Mouse (Mus musculus) limb, embryonic 14.5 days (tissue): ENCODE data around the gene Tmprss11e. TPM values are rescaled to one million over a fixed set of nuclear protein-coding genes. Genes with fewer than 3 reads are reported as not detected.
A peak's percentile ranks its signal among the peaks of the same experiment; 100 is the strongest.

Source experiments
- ATAC-seq: fragments of 200-750 bp; cut with Nextera tagmentation; 2 replicates; pipeline ENCODE4 v1.8.0; 2017; ENCODE audit warnings: low read depth, moderate number of reproducible peaks, moderate TSS enrichment; ENCODE audit not compliant: low FRiP score
- DNase-seq: peaks from one replicate; pipeline ENCODE4 v3.0.0-alpha.2; 2015; ENCODE audit warnings: low spot score
- H3K27ac ChIP-seq: fragments of 300-500 bp; sonication (generic); replicated peaks from 2 replicates; pipeline ENCODE4 v1.5.1; 2014; ENCODE audit warnings: low read depth, mild to moderate bottlenecking, low read length, moderate library complexity, mixed read lengths
- H3K27me3 ChIP-seq: fragments of 300-500 bp; sonication (generic); 2 replicates; pipeline ENCODE4 v1.6.1; 2014; ENCODE audit warnings: low read length, mixed read lengths; ENCODE audit not compliant: control insufficient read depth, insufficient read depth
- H3K36me3 ChIP-seq: fragments of 300-500 bp; sonication (generic); 2 replicates; pipeline ENCODE4 v1.6.1; 2014; ENCODE audit warnings: mild to moderate bottlenecking, low read length, moderate library complexity, mixed read lengths; ENCODE audit not compliant: control insufficient read depth, insufficient read depth
- H3K4me1 ChIP-seq: fragments of 300-500 bp; sonication (generic); 2 replicates; pipeline ENCODE4 v1.6.1; 2014; ENCODE audit warnings: antibody characterized with exemption, low read length, mixed read lengths; ENCODE audit not compliant: control insufficient read depth, insufficient read depth
- H3K4me2 ChIP-seq: fragments of 300-500 bp; sonication (generic); replicated peaks from 2 replicates; pipeline ENCODE4 v1.6.1; 2014; ENCODE audit warnings: low read depth, mild to moderate bottlenecking, low read length, moderate library complexity; ENCODE audit not compliant: severe bottlenecking
- H3K4me3 ChIP-seq: fragments of 300-500 bp; sonication (generic); replicated peaks from 2 replicates; pipeline ENCODE4 v1.5.1; 2014; ENCODE audit warnings: low read length
- H3K9ac ChIP-seq: fragments of 300-500 bp; sonication (generic); 2 replicates; pipeline ENCODE4 v1.6.1; 2014; ENCODE audit warnings: mild to moderate bottlenecking, low read depth, low read length, moderate library complexity; ENCODE audit not compliant: severe bottlenecking
- H3K9me3 ChIP-seq: fragments of 300-500 bp; sonication (generic); 2 replicates; pipeline ENCODE4 v1.6.1; 2016; ENCODE audit warnings: low read length; ENCODE audit not compliant: control insufficient read depth
- POLR2A ChIP-seq: fragments of 200-500 bp; IDR thresholded peaks from 2 replicates; pipeline ENCODE4 v1.8.0; 2012; ENCODE audit warnings: inconsistent platforms, mild to moderate bottlenecking, moderate library complexity, borderline replicate concordance; ENCODE audit not compliant: insufficient read depth, insufficient read length; ENCODE audit errors: extremely low read depth
- WGBS: fragments of 180-500 bp; shearing (Covaris S2); extraction: QIAGEN DNeasy Blood & Tissue Kit; methylation state at CpG from one replicate; pipeline ENCODE4 v1.1.7; 2014; 5-methylcytosine and 5-hydroxymethylcytosine counted together
- polyA plus RNA-seq, 2 experiments: library from polyadenylated mRNA; depleted of rRNA in 1 of 2; stranded (reverse) in 1 of 2; unstranded in 1 of 2; fragments of >200 nt; fragmentation: Nextera tagmentation in 1 of 2; extraction: Ambion mirVana in 1 of 2; gene quantifications; 2 replicates each; pipeline versions ENCODE4 v1.2.1 to v1.2.3; 2012 to 2014

Gene Tmprss11e
- polyA plus RNA-seq, 2 experiments: 0.12 TPM; not detected in 1

DNA sequence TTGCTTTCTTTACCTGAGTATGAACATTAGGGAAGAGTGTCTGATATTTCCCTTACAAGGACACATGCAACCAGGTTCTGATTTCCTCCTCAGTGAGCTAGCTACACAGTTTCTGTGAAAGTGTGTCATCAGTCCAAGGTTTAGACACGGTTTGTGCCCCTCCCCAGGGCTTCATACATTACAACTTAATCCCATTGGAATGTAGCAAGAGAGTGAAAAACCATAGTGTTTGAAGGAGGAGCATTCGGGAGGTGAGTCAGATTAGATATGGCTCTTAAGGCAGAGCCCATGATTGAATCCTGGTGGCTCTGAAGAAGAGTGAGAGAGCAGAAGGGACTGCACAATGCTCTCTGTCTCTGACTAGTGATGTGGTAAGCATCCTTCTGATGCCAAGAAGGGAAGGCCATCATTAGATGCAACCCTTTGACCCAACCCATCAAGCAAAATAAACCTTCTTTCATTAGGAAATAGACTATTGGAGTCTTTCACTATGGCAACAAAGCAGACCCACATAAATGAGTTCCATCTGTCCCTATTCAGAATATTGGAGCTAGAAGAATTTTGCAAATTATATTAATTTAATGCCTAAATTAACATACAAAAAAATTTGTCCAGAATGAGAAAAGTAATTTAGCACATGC lies 22.7 kb downstream of the Tmprss11e start:
- Histone ChIP-seq H3K4me1 (no peaks in the 10 kb centered on the region), H3K9me3 (no peaks in the 10 kb centered on the region), H3K27me3 (no peaks in the 10 kb centered on the region), H3K9ac (no peak overlapping the region), H3K4me2 (no peak overlapping the region), H3K4me3 (no peak overlapping the region), H3K36me3 (no peaks in the 10 kb centered on the region), H3K27ac (no peak overlapping the region)
- no peak for TF ChIP-seq POLR2A
- ATAC-seq: no peak
- DNase-seq: no peak
- 54% methylated on average over 2 of the region's 2 CpGs for WGBS

DNA sequence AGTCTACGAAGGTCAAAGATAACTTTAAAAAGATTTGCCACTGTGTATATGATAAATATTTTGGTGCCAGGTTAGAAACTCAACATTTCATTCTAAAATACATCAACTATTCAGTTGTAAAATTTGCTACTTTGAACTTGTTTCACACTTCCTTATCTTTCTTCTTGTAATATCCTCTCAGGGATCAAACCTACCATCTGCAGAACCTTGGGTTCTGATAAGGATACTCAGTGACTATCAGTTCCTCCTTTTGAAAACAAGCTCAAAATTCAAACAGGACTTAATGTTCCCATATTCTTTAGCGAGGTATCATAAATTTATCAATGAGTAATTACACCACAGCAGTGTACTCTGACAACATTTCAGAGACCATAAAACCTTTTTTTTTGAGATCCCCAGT lies 30.6 kb downstream of the Tmprss11e start:
- no peak overlapping the region for H3K4me2 ChIP-seq
- H3K27ac ChIP-seq: no peak overlapping the region
- H3K36me3 ChIP-seq: no peaks in the 10 kb centered on the region
- no peak for ATAC-seq
- no peak for TF ChIP-seq POLR2A
- H3K4me1 ChIP-seq: no peaks in the 10 kb centered on the region
- DNase-seq: no peak
- H3K4me3 ChIP-seq: no peak overlapping the region
- no peak overlapping the region for H3K9ac ChIP-seq
- no peaks in the 10 kb centered on the region for H3K9me3 ChIP-seq
- WGBS: 83% methylated on average over 2 of the region's 2 CpGs
- H3K27me3 ChIP-seq: no peaks in the 10 kb centered on the region

DNA sequence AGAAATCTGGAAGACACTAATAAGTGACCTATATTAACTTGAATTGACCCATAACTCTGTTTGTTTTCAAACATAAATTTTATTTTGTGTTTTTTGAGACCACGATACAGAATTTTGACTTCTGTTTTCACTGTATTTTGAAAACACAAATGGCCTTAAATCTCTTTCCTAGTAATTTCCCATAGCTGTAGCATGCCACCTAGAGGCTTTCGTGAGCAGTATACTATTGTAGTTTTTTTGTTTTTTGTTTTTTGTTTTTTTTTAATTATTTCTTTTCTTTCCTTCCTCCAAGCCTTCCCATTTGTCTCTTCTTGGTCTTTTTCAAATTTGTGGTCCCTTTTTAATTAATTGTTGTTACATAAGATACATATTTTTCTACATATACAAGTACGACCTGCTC lies 40.7 kb downstream of the Tmprss11e start:
- ATAC-seq: no peak
- Histone ChIP-seq H3K4me1 (no peaks in the 10 kb centered on the region), H3K4me2 (no peak overlapping the region), H3K27ac (no peak overlapping the region), H3K27me3 (no peaks in the 10 kb centered on the region), H3K9ac (no peak overlapping the region), H3K9me3 (no peaks in the 10 kb centered on the region), H3K4me3 (no peak overlapping the region), H3K36me3 (no peaks in the 10 kb centered on the region)
- WGBS: 83% methylated on average over 3 of the region's 3 CpGs
- no peak for TF ChIP-seq POLR2A
- DNase-seq: no peak

DNA sequence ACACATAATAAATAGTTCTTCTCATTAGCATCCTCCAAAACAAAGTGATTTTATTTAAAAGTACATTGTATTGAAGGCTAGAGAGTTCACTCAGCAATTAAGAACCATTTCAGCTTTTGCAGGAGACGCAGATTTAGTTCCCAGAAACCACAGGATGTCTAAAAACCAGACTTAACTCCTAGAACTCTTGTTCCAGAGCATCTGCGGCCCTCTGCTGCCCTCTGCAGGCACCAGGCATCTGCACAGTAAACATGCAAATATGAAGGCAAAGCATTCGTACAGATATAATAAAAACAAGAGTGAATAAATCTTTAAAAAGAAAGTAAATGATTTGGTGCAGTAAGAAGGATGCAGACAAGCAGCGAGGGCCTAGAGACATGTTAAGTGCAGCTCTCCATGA lies 60.9 kb downstream of the Tmprss11e start:
- H3K36me3 ChIP-seq: no peaks in the 10 kb centered on the region
- 56% methylated on average over 4 of the region's 4 CpGs for WGBS
- no peaks in the 10 kb centered on the region for H3K4me1 ChIP-seq
- no peak overlapping the region for H3K4me2 ChIP-seq
- peak; percentile 40 for DNase-seq
- ATAC-seq: no peak
- H3K4me3 ChIP-seq: no peak overlapping the region
- H3K27ac ChIP-seq: no peak overlapping the region
- TF ChIP-seq POLR2A: no peak
- H3K9me3 ChIP-seq: no peaks in the 10 kb centered on the region
- H3K27me3 ChIP-seq: no peaks in the 10 kb centered on the region
- no peak overlapping the region for H3K9ac ChIP-seq

DNA sequence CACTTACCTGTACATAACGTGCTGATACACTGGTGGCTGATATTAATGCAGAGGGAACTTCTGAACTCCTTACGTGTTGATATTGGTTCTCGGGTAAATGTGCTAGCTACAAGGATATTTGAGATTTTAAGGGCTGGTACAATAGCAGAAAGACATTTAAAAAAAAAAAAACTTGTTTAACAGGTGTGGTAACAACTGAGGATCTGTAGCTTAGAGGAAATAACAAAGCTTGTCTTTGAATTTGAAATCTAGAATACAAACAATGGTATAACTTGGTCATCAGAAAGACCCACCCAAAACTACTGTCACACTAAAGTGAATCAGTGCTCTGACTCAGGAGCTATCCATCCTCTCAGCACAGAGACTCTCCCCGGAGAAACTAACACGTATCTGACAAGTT lies 69.4 kb downstream of the Tmprss11e start, which contains the start of gene Tmprss11b:
Gene Tmprss11b (minus strand): TSS at position 101 of the 400 bp plus-strand sequence.
- no peak within 1 kb of the TSS for H3K27ac ChIP-seq
- no peak for DNase-seq
- no peaks in the 10 kb centered on the region for H3K27me3 ChIP-seq
- TF ChIP-seq POLR2A: no peak
- H3K9ac ChIP-seq: no peak within 1 kb of the TSS
- H3K36me3 ChIP-seq: no peaks in the 10 kb centered on the region
- no peak for ATAC-seq
- no peak within 1 kb of the TSS for H3K4me3 ChIP-seq
- H3K4me1 ChIP-seq: no peaks in the 10 kb centered on the region
- 66% methylated on average over 5 of the region's 5 CpGs for WGBS
- no peaks in the 10 kb centered on the region for H3K9me3 ChIP-seq
- no peak within 1 kb of the TSS for H3K4me2 ChIP-seq

Other genes with a start within 250 kb of the Tmprss11e start
- not detected in 2 replicates for gene Tmprss11g, start 227.2 kb downstream of the Tmprss11e start, polyA plus RNA-seq (2012; rRNA removed)
- gene Tmprss11g, start 227.2 kb downstream of the Tmprss11e start, polyA plus RNA-seq (2014; fragmentation: Nextera tagmentation; extraction: Ambion mirVana): not detected in 2 replicates
- 0.01 and 0.03 TPM in 2 replicates for gene Tmprss11f, start 113.4 kb downstream of the Tmprss11e start, polyA plus RNA-seq (2012; rRNA removed)
- gene Tmprss11f, start 113.4 kb downstream of the Tmprss11e start, polyA plus RNA-seq (2014; fragmentation: Nextera tagmentation; extraction: Ambion mirVana): 0.10 and 0.12 TPM in 2 replicates
- gene Tmprss11b, start 69.5 kb downstream of the Tmprss11e start, polyA plus RNA-seq (2012; rRNA removed): 0.03 and 0.04 TPM in 2 replicates
- not detected in 2 replicates for gene Tmprss11b, start 69.5 kb downstream of the Tmprss11e start, polyA plus RNA-seq (2014; fragmentation: Nextera tagmentation; extraction: Ambion mirVana)
- 67.0 and 78.2 TPM in 2 replicates for gene Ythdc1, start 58.4 kb upstream of the Tmprss11e start, polyA plus RNA-seq (2012; rRNA removed)
- gene Ythdc1, start 58.4 kb upstream of the Tmprss11e start, polyA plus RNA-seq (2014; fragmentation: Nextera tagmentation; extraction: Ambion mirVana): 45.7 and 51.1 TPM in 2 replicates
- 0.05 TPM in 1 of 2 replicates, not detected in the other for gene Ugt2b34, start 161.1 kb upstream of the Tmprss11e start, polyA plus RNA-seq (2012; rRNA removed)
- gene Ugt2b34, start 161.1 kb upstream of the Tmprss11e start, polyA plus RNA-seq (2014; fragmentation: Nextera tagmentation; extraction: Ambion mirVana): not detected in 2 replicates
- not detected in 2 replicates for gene Ugt2b1, start 180.7 kb upstream of the Tmprss11e start, polyA plus RNA-seq (2012; rRNA removed)
- not detected in 2 replicates for gene Ugt2b1, start 180.7 kb upstream of the Tmprss11e start, polyA plus RNA-seq (2014; fragmentation: Nextera tagmentation; extraction: Ambion mirVana)